Mouse (Mus musculus): ENCODE results near the gene Wdr46. TPM values are rescaled to one million over a fixed set of nuclear protein-coding genes. Genes with fewer than 3 reads are reported as not detected.
A peak's percentile ranks its signal among the peaks of the same experiment; 100 is the strongest.

Wdr46 gene
- polyA plus RNA-seq, 1 experiment from 2014 or later, result 38.8 TPM

GRCm38 (mm10) chr17:33965082-33965845 lies 24.8 kb downstream of the Wdr46 start:
- H3K9me3 ChIP-seq (replicated peaks), result 0 out of 2 replicates have a peak, but pooled peaks cover 5% of the 10 kb centered on the region
- H3K36me3 ChIP-seq, result peaks cover 59% of the 10 kb centered on the region
- no peak overlapping the region for H3K9ac ChIP-seq
- H3K27me3 ChIP-seq, result no peaks in the 10 kb centered on the region
- ATAC-seq (ENCODE audit: low FRiP score), result no peak
- H3K27ac ChIP-seq, result no peak overlapping the region
- H3K4me1 ChIP-seq, result no peaks in the 10 kb centered on the region
- no peak overlapping the region for H3K4me3 ChIP-seq
- no peak overlapping the region for H3K4me2 ChIP-seq (replicated peaks)
- WGBS, result 92% methylated on average over 17 of the region's 17 CpGs

DNA sequence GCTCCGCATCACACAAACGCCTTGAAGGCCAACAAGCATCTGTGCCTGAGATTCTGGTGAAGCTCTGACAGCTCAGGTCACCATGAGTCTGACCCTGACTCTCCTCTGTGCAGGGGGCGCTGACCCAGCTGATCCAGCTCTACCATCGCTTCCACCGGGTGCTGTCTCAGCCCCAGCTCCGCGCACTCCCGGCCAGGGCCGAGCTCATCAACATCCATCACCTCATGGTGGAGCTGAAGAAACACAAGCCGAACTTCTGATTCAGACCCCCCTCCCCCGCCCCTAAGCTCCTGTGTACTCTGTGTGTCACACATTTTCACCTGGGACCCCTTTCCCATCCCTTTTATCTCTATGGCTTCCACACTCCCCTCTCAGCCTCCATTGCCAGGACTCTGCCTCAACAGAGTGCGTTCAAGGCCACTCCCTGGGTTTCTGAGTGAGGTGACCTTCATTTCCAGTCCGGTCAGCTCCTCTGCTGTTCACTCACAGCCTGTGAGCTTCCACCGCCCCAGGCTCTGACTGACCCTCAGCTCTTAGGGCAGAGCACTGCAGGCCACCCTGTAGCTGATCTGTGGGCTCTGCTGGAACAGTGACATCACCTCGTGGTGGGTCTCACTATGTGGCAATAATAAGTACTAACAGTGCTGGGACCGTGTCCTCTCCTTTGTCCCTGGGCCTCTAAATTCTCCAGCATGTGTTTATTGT lies 25.5 kb downstream of the Wdr46 start:
- Histone ChIP-seq H3K27ac (no peak overlapping the region; the same call in 1 of the 2 replicates), H3K4me2 (replicated peaks) (no peak overlapping the region), H3K4me1 (no peaks in the 10 kb centered on the region), H3K36me3 (peaks cover 52% of the 10 kb centered on the region), H3K9me3 (replicated peaks) (0 out of 2 replicates have a peak, but pooled peaks cover 5% of the 10 kb centered on the region), H3K27me3 (no peaks in the 10 kb centered on the region), H3K9ac (no peak overlapping the region), H3K4me3 (no peak overlapping the region)
- WGBS, result 88% methylated on average over 16 of the region's 16 CpGs
- no peak for ATAC-seq (ENCODE audit: low FRiP score)

GRCm38 (mm10) chr17:33968489-33968888 lies 28.0 kb downstream of the Wdr46 start:
- H3K9me3 ChIP-seq (replicated peaks), result 0 out of 2 replicates have a peak, but pooled peaks cover 5% of the 10 kb centered on the region
- no peak overlapping the region for H3K27ac ChIP-seq
- peaks cover 11% of the 10 kb centered on the region; the same call in 1 of the 2 replicates for H3K27me3 ChIP-seq
- H3K4me3 ChIP-seq, result no peak overlapping the region
- ATAC-seq (ENCODE audit: low FRiP score), result peak; percentile 77; the same call in 1 of the 2 replicates
- no peak overlapping the region for H3K9ac ChIP-seq
- H3K4me2 ChIP-seq (replicated peaks), result no peak overlapping the region
- peaks cover 28% of the 10 kb centered on the region for H3K36me3 ChIP-seq
- 2% methylated on average over 9 of the region's 9 CpGs for WGBS
- H3K4me1 ChIP-seq, result no peaks in the 10 kb centered on the region

- no peak overlapping the region for H3K27ac ChIP-seq
- H3K36me3 ChIP-seq, result peaks cover 24% of the 10 kb centered on the region
- WGBS, result 35% methylated on average over 5 of the region's 5 CpGs
Observed at GRCm38 (mm10) chr17:33968927-33969326, 28.5 kb downstream of the Wdr46 start.

GRCm38 (mm10) chr17:33969394-33969793 lies 28.9 kb downstream of the Wdr46 start:
- no peak overlapping the region for H3K4me2 ChIP-seq (replicated peaks)
- no peak overlapping the region for H3K9ac ChIP-seq
- H3K9me3 ChIP-seq (replicated peaks), result 0 out of 2 replicates have a peak, but pooled peaks cover 5% of the 10 kb centered on the region
- H3K4me3 ChIP-seq, result no peak overlapping the region
- peaks cover 21% of the 10 kb centered on the region for H3K36me3 ChIP-seq
- no peak for ATAC-seq (ENCODE audit: low FRiP score)
- H3K27me3 ChIP-seq, result peaks cover 11% of the 10 kb centered on the region; the same call in 1 of the 2 replicates
- WGBS, result 77% methylated on average over 4 of the region's 4 CpGs
- no peak overlapping the region for H3K27ac ChIP-seq
- no peaks in the 10 kb centered on the region for H3K4me1 ChIP-seq

More at GRCm38 (mm10) chr17:33968927-33969326, 28.5 kb downstream of the Wdr46 start:
- Histone ChIP-seq H3K4me1 (no peaks in the 10 kb centered on the region), H3K4me2 (replicated peaks) (no peak overlapping the region), H3K9me3 (replicated peaks) (0 out of 2 replicates have a peak, but pooled peaks cover 5% of the 10 kb centered on the region), H3K9ac (no peak overlapping the region), H3K27me3 (peaks cover 11% of the 10 kb centered on the region; the same call in 1 of the 2 replicates), H3K4me3 (no peak overlapping the region)
- ATAC-seq (ENCODE audit: low FRiP score), result peak; percentile 50

- no peak overlapping the region for H3K9ac ChIP-seq
- H3K4me2 ChIP-seq (replicated peaks), result no peak overlapping the region
- peaks cover under 1% of the 10 kb centered on the region; the same call in 1 of the 2 replicates for H3K4me1 ChIP-seq
- no peak for ATAC-seq (ENCODE audit: low FRiP score)
- H3K27me3 ChIP-seq, result peaks cover 40% of the 10 kb centered on the region
- H3K36me3 ChIP-seq, result no peaks in the 10 kb centered on the region
- no peak overlapping the region for H3K4me3 ChIP-seq
- H3K9me3 ChIP-seq (replicated peaks), result 0 out of 2 replicates have a peak, but pooled peaks cover 5% of the 10 kb centered on the region
- 16% methylated on average over 1 of the region's 1 CpGs for WGBS
- no peak overlapping the region for H3K27ac ChIP-seq
Observed at GRCm38 (mm10) chr17:33972691-33973090, 32.2 kb downstream of the Wdr46 start.

GRCm38 (mm10) chr17:33973572-33973971 lies 33.1 kb downstream of the Wdr46 start:
- no peak overlapping the region for H3K4me2 ChIP-seq (replicated peaks)
- no peak overlapping the region for H3K4me3 ChIP-seq
- 0 out of 2 replicates have a peak, but pooled peaks cover 5% of the 10 kb centered on the region for H3K9me3 ChIP-seq (replicated peaks)
- 58% methylated on average over 3 of the region's 3 CpGs for WGBS
- H3K4me1 ChIP-seq, result peaks cover 9% of the 10 kb centered on the region
- H3K36me3 ChIP-seq, result no peaks in the 10 kb centered on the region
- H3K27ac ChIP-seq, result no peak overlapping the region
- no peak overlapping the region for H3K9ac ChIP-seq
- H3K27me3 ChIP-seq, result peaks cover 49% of the 10 kb centered on the region
- ATAC-seq (ENCODE audit: low FRiP score), result no peak

- Histone ChIP-seq H3K36me3 (no peaks in the 10 kb centered on the region), H3K9ac (peak overlapping the region; percentile 51), H3K27ac (no peak overlapping the region), H3K9me3 (replicated peaks) (no peaks in the 10 kb centered on the region), H3K4me2 (replicated peaks) (peak overlapping the region; percentile 57), H3K4me1 (peaks cover 13% of the 10 kb centered on the region), H3K4me3 (peak overlapping the region; percentile 35), H3K27me3 (peaks cover 61% of the 10 kb centered on the region)
- no peak for ATAC-seq (ENCODE audit: low FRiP score)
- 2% methylated on average over 57 of the region's 57 CpGs for WGBS
Observed at GRCm38 (mm10) chr17:33977861-33978557, 37.5 kb downstream of the Wdr46 start.

GRCm38 (mm10) chr17:33978631-33979031 lies 38.2 kb downstream of the Wdr46 start:
- Histone ChIP-seq H3K36me3 (no peaks in the 10 kb centered on the region), H3K27me3 (peaks cover 58% of the 10 kb centered on the region), H3K4me2 (replicated peaks) (peak overlapping the region; percentile 57), H3K4me1 (peaks cover 13% of the 10 kb centered on the region), H3K9me3 (replicated peaks) (no peaks in the 10 kb centered on the region), H3K9ac (peak overlapping the region; percentile 51), H3K4me3 (peak overlapping the region; percentile 35), H3K27ac (no peak overlapping the region)
- under 1% methylated on average over 17 of the region's 17 CpGs for WGBS
- no peak for ATAC-seq (ENCODE audit: low FRiP score)

DNA sequence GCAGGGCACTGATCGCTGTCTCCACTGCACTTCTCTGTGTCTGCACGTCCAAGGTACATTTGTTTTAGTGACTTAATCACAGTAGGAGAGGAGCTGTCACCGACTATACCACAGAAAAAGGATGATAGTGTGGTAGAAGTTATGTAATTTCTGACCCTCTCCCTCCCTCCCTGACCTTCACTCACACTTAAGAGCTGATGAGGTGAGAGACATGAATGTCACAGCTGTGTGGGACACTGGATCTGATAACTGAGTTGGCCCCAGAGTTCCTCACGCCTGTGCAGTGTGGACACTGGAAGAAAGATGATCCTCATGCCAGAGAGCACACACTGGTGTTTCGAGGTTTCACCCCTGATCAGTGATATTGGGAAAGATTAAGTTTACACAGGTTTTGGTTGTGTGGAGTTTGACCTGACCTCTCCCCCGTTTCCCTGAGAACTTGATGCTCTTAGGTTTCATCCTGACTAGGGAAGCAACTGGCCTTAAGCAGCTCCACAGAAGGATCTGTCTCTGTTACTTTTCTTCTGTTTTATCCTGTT lies 39.1 kb downstream of the Wdr46 start:
- Histone ChIP-seq H3K27me3 (peaks cover 58% of the 10 kb centered on the region), H3K36me3 (no peaks in the 10 kb centered on the region), H3K9me3 (replicated peaks) (no peaks in the 10 kb centered on the region), H3K9ac (no peak overlapping the region), H3K27ac (no peak overlapping the region), H3K4me3 (no peak overlapping the region), H3K4me1 (peaks cover 13% of the 10 kb centered on the region), H3K4me2 (replicated peaks) (no peak overlapping the region)
- 72% methylated on average over 6 of the region's 6 CpGs for WGBS
- ATAC-seq (ENCODE audit: low FRiP score), result no peak

GRCm38 (mm10) chr17:33980181-33981035 lies 39.9 kb downstream of the Wdr46 start:
- no peak overlapping the region for H3K4me2 ChIP-seq (replicated peaks)
- H3K9ac ChIP-seq, result no peak overlapping the region
- H3K27me3 ChIP-seq, result peaks cover 52% of the 10 kb centered on the region
- no peak overlapping the region for H3K27ac ChIP-seq
- no peaks in the 10 kb centered on the region for H3K36me3 ChIP-seq
- H3K9me3 ChIP-seq (replicated peaks), result no peaks in the 10 kb centered on the region
- 78% methylated on average over 19 of the region's 19 CpGs for WGBS
- H3K4me3 ChIP-seq, result 0 out of 2 replicates have a peak overlapping the region, but pooled peaks have one; percentile 50
- H3K4me1 ChIP-seq, result peaks cover 13% of the 10 kb centered on the region
- ATAC-seq (ENCODE audit: low FRiP score), result no peak
